ENCODE assay signal across 8 mouse cellular contexts in genomic region chr10:37140736-37141451, GRCm38 (mm10). TPM values are rescaled to one million over a fixed set of nuclear protein-coding genes. Genes with fewer than 3 reads are reported as not detected.
DNase-seq lines count a peak whose midpoint lies in the region; ATAC-seq lines count a peak whose summit lies in the region.

No protein-coding gene starts in this region.

- H3K27ac ChIP-seq in heart, embryonic 13.5 days (replicated peaks): peak overlapping the region; percentile 98
- peak overlapping the region; percentile 84 for H3K27ac ChIP-seq in liver, embryonic 11.5 days (ENCODE audit: low read depth, low read length)
- H3K27ac ChIP-seq in stomach, embryonic 15.5 days: peak overlapping the region; percentile 95

- peak overlapping the region; percentile 99 for H3K9ac ChIP-seq in heart, embryonic 13.5 days
- H3K9ac ChIP-seq in liver, embryonic 11.5 days (ENCODE audit: low read depth, low read length): peak overlapping the region; percentile 72
- H3K9ac ChIP-seq in stomach, embryonic 15.5 days: peak overlapping the region; percentile 66

- H3K4me2 ChIP-seq in heart, embryonic 13.5 days: peak overlapping the region; percentile 94
- peak overlapping the region; percentile 90 for H3K4me2 ChIP-seq in liver, embryonic 11.5 days
- peak overlapping the region; percentile 89 for H3K4me2 ChIP-seq in stomach, embryonic 15.5 days

- H3K4me1 ChIP-seq in heart, embryonic 13.5 days: peaks cover 5% of the 10 kb centered on the region; the same call in 1 of the 2 replicates
- H3K4me1 ChIP-seq in liver, embryonic 11.5 days (replicated peaks; ENCODE audit: control insufficient read depth, insufficient read depth, low read length): peaks cover 3% of the 10 kb centered on the region
- H3K4me1 ChIP-seq in stomach, embryonic 15.5 days: no peaks in the 10 kb centered on the region

- no peaks in the 10 kb centered on the region for H3K9me3 ChIP-seq in heart, embryonic 13.5 days
- no peaks in the 10 kb centered on the region for H3K9me3 ChIP-seq in liver, embryonic 11.5 days (ENCODE audit: control insufficient read depth, low read length)
- no peaks in the 10 kb centered on the region for H3K9me3 ChIP-seq in stomach, embryonic 15.5 days

- ATAC-seq in heart, embryonic 13.5 days (ENCODE audit: extremely low read depth, insufficient number of reproducible peaks, low FRiP score, low TSS enrichment): peak; percentile 70
- peak; percentile 62 for ATAC-seq in liver, embryonic 11.5 days (replicated peaks; ENCODE audit: low FRiP score)
- ATAC-seq in stomach, embryonic 15.5 days (ENCODE audit: insufficient read depth, low FRiP score, low read depth): peak; percentile 84

- H3K27me3 ChIP-seq in heart, embryonic 13.5 days (replicated peaks): no peaks in the 10 kb centered on the region
- H3K27me3 ChIP-seq in liver, embryonic 11.5 days (replicated peaks; ENCODE audit: control insufficient read depth, insufficient read depth, low read length): peaks cover 3% of the 10 kb centered on the region; the same call in 1 of the 2 replicates
- H3K27me3 ChIP-seq in stomach, embryonic 15.5 days (replicated peaks): no peaks in the 10 kb centered on the region

- 0% methylated on average over 26 of the region's 47 CpGs for WGBS in heart, embryonic 13.5 days
- WGBS in liver, embryonic 11.5 days: under 1% methylated on average over 38 of the region's 47 CpGs
- under 1% methylated on average over 41 of the region's 47 CpGs for WGBS in stomach, embryonic 15.5 days

- DNase-seq in 3T3-L1 (ENCODE audit: low read depth, low spot score): peak; percentile 98
- DNase-seq in brain, adult 2 months (ENCODE audit: low read depth, low spot score): peak; percentile 95
- DNase-seq in fibroblast of lung, adult 2 months (ENCODE audit: low read depth): peak; percentile 83
- DNase-seq in kidney, postnatal 14 days: peak; percentile 92
- peak; percentile 88 for DNase-seq in liver, embryonic 11.5 days (ENCODE audit: low spot score)
- DNase-seq in naive thymus-derived CD4-positive, alpha-beta T cell, adult 2 months (ENCODE audit: low read depth): peak; percentile 50

- H3K36me3 ChIP-seq in heart, embryonic 13.5 days: peaks cover 8% of the 10 kb centered on the region; the same call in 1 of the 2 replicates
- 0 out of 2 replicates have a peak, but pooled peaks cover 2% of the 10 kb centered on the region for H3K36me3 ChIP-seq in liver, embryonic 11.5 days (ENCODE audit: control insufficient read depth, insufficient read depth, low read length)
- H3K36me3 ChIP-seq in stomach, embryonic 15.5 days: no peaks in the 10 kb centered on the region

- H3K4me3 ChIP-seq in heart, embryonic 13.5 days: peak overlapping the region; percentile 94
- H3K4me3 ChIP-seq in liver, embryonic 11.5 days (ENCODE audit: low read depth, low read length): peak overlapping the region; percentile 80
- peak overlapping the region; percentile 72 for H3K4me3 ChIP-seq in stomach, embryonic 15.5 days (replicated peaks)

RNA-seq across cellular contexts. Expression of gene Marcks, which starts 2.2 kb away (rescaled TPM):
- polyA plus RNA-seq in heart, embryonic 13.5 days (2015; fragmentation: Nextera tagmentation; extraction: Ambion mirVana): 48.6 and 51.1 TPM in 2 replicates
- polyA plus RNA-seq in liver, embryonic 11.5 days (2014; fragmentation: Nextera tagmentation; extraction: Ambion mirVana): 61.2 and 63.3 TPM in 2 replicates
- polyA plus RNA-seq in stomach, embryonic 15.5 days (2015; fragmentation: Nextera tagmentation; extraction: Ambion mirVana): 103 and 105 TPM in 2 replicates

Comparison
In these comparisons a context has a peak if more than half of its experiments do, and no peak if none do; other contexts are left out.
1. Peak in every context shown above with its lines: DNase-seq, ATAC-seq, H3K4me3 ChIP-seq and H3K27ac ChIP-seq.